Mouse (Mus musculus): Measurements from ENCODE around the gene Lrrc25.

DNA sequence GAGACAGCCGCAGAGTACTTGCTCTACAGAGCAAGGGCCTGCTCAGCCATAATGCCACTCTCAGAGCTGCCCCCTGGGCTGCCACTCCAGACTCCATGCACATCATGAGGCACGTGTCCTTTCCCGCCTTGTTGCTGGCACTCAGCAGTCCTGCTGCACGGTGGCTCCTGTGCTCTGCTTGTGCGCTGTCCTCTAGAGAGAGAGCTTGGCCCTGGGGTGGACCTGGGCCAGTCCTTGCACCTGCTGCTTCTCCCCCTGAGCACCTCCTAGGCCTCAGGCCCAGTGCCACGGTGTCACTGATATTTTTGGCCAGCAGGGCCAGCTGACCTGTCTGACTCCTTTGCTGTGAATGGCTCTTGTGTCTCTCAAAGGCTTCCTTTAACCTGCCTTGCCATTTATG, 45.0 kb upstream of the Lrrc25 start:
- TF ChIP-seq CTCF (IDR thresholded peaks at IDR 0.05; ENCODE audit: extremely low read depth, insufficient read depth, low read length) (no peak), POLR2A (IDR thresholded peaks at IDR 0.05; ENCODE audit: extremely low read depth, insufficient read depth, low read length) (no peak)

Measured in cortical plate, adult 2 months (tissue).